Mouse (Mus musculus) heart, embryonic 16.5 days (tissue): Measurements from ENCODE around the gene Tacc2. TPM values are rescaled to one million over a fixed set of nuclear protein-coding genes. Genes with fewer than 3 reads are reported as not detected.

Experiments used
- ATAC-seq: fragments of 200-750 bp; cut with Nextera tagmentation; replicated peaks from 2 replicates; pipeline ENCODE4 v1.8.0; 2017; ENCODE audit warnings: moderate number of reproducible peaks; ENCODE audit not compliant: insufficient read depth, low FRiP score; ENCODE audit errors: extremely low read depth
- H3K27ac ChIP-seq: fragments of 300-500 bp; sonication (generic); 2 replicates; pipeline ENCODE4 v1.5.1; 2014; ENCODE audit warnings: mild to moderate bottlenecking, low read length, control low read depth, moderate library complexity
- H3K27me3 ChIP-seq: fragments of 300-500 bp; sonication (generic); 2 replicates; pipeline ENCODE4 v1.6.1; 2014; ENCODE audit warnings: low read length, mixed read lengths; ENCODE audit not compliant: control insufficient read depth, insufficient read depth
- H3K36me3 ChIP-seq: fragments of 300-500 bp; sonication (generic); 2 replicates; pipeline ENCODE4 v1.6.1; 2014; ENCODE audit not compliant: control insufficient read depth, insufficient read depth
- H3K4me1 ChIP-seq: fragments of 300-500 bp; sonication (generic); 2 replicates; pipeline ENCODE4 v1.6.1; 2014; ENCODE audit warnings: low read length, mixed read lengths; ENCODE audit not compliant: control insufficient read depth, insufficient read depth
- H3K4me2 ChIP-seq: fragments of 300-500 bp; sonication (generic); 2 replicates; pipeline ENCODE4 v1.6.1; 2014; ENCODE audit warnings: low read depth, mild to moderate bottlenecking, control low read depth, low read length
- H3K4me3 ChIP-seq: fragments of 300-500 bp; sonication (generic); 2 replicates; pipeline ENCODE4 v1.5.1; 2014; ENCODE audit warnings: mild to moderate bottlenecking, control low read depth, low read length
- H3K9ac ChIP-seq: fragments of 300-500 bp; sonication (generic); 2 replicates; pipeline ENCODE4 v1.6.1; 2014; ENCODE audit warnings: low read length, control low read depth
- H3K9me3 ChIP-seq: fragments of 300-500 bp; sonication (generic); replicated peaks from 2 replicates; pipeline ENCODE4 v1.6.1; 2016; ENCODE audit warnings: low read length; ENCODE audit not compliant: control insufficient read depth
- WGBS: fragments of 180-500 bp; shearing (Covaris S2); extraction: QIAGEN DNeasy Blood & Tissue Kit; methylation state at CpG from one replicate; pipeline ENCODE4 v1.1.7; 2014; 5-methylcytosine and 5-hydroxymethylcytosine counted together
- polyA plus RNA-seq: library from polyadenylated mRNA; unstranded; fragments of >200 nt; fragmentation: Nextera tagmentation; extraction: Ambion mirVana; gene quantifications from 2 replicates; pipeline ENCODE4 v1.2.1, GENCODE M21; 2015

Tacc2 gene
- polyA plus RNA-seq, 1 experiment from 2014 or later: 47.0 TPM

- Histone ChIP-seq H3K4me2 (no peak overlapping the region), H3K27ac (no peak overlapping the region), H3K4me3 (no peak overlapping the region), H3K36me3 (no peaks in the 10 kb centered on the region), H3K4me1 (peaks cover 56% of the 10 kb centered on the region), H3K9me3 (no peaks in the 10 kb centered on the region), H3K27me3 (no peaks in the 10 kb centered on the region), H3K9ac (no peak overlapping the region)
- no peak for ATAC-seq
- 65% methylated on average over 6 of the region's 6 CpGs for WGBS
Measured at GRCm38 (mm10) chr7:130690869-130691268, 113.6 kb downstream of the Tacc2 start.

- 38% methylated on average over 2 of the region's 2 CpGs for WGBS
- H3K36me3 ChIP-seq: no peaks in the 10 kb centered on the region
- H3K27ac ChIP-seq: peak overlapping the region; percentile 92
- no peaks in the 10 kb centered on the region for H3K27me3 ChIP-seq
- H3K9ac ChIP-seq: no peak overlapping the region
- peaks cover 63% of the 10 kb centered on the region for H3K4me1 ChIP-seq
- H3K4me3 ChIP-seq: no peak overlapping the region
- no peak for ATAC-seq
- H3K9me3 ChIP-seq: no peaks in the 10 kb centered on the region
- H3K4me2 ChIP-seq: peak overlapping the region; percentile 84
Measured at GRCm38 (mm10) chr7:130691931-130692330, 114.7 kb downstream of the Tacc2 start.

GRCm38 (mm10) chr7:130692392-130692942 lies 115.2 kb downstream of the Tacc2 start:
- Histone ChIP-seq H3K36me3 (no peaks in the 10 kb centered on the region), H3K4me3 (peak overlapping the region; percentile 64), H3K9ac (peak overlapping the region; percentile 88), H3K27me3 (no peaks in the 10 kb centered on the region), H3K9me3 (no peaks in the 10 kb centered on the region), H3K4me2 (peak overlapping the region; percentile 84), H3K4me1 (peaks cover 60% of the 10 kb centered on the region), H3K27ac (peak overlapping the region; percentile 92)
- 2% methylated on average over 39 of the region's 39 CpGs for WGBS
- peak; percentile 69 for ATAC-seq

GRCm38 (mm10) chr7:130692943-130693799 lies 115.9 kb downstream of the Tacc2 start:
- Histone ChIP-seq H3K4me3 (peak overlapping the region; percentile 64), H3K9me3 (no peaks in the 10 kb centered on the region), H3K4me2 (peak overlapping the region; percentile 84), H3K9ac (peak overlapping the region; percentile 88), H3K4me1 (peaks cover 67% of the 10 kb centered on the region), H3K27ac (peak overlapping the region; percentile 92), H3K36me3 (no peaks in the 10 kb centered on the region), H3K27me3 (no peaks in the 10 kb centered on the region)
- peak; percentile 46 for ATAC-seq
- WGBS: 7% methylated on average over 19 of the region's 19 CpGs

GRCm38 (mm10) chr7:130693800-130694193 lies 116.6 kb downstream of the Tacc2 start:
- Histone ChIP-seq H3K4me1 (peaks cover 72% of the 10 kb centered on the region), H3K4me2 (peak overlapping the region; percentile 84), H3K27ac (peak overlapping the region; percentile 92), H3K4me3 (peak overlapping the region; percentile 64), H3K9me3 (no peaks in the 10 kb centered on the region), H3K27me3 (no peaks in the 10 kb centered on the region), H3K9ac (peak overlapping the region; percentile 88), H3K36me3 (no peaks in the 10 kb centered on the region)
- no peak for ATAC-seq
- 35% methylated on average over 11 of the region's 11 CpGs for WGBS

GRCm38 (mm10) chr7:130695669-130696338 lies 118.6 kb downstream of the Tacc2 start:
- ATAC-seq: no peak
- H3K4me3 ChIP-seq: no peak overlapping the region
- H3K36me3 ChIP-seq: peaks cover 3% of the 10 kb centered on the region; the same call in 1 of the 2 replicates
- H3K27me3 ChIP-seq: no peaks in the 10 kb centered on the region
- H3K27ac ChIP-seq: peak overlapping the region; percentile 8; the same call in 1 of the 2 replicates
- 69% methylated on average over 13 of the region's 13 CpGs for WGBS
- no peak overlapping the region for H3K9ac ChIP-seq
- no peak overlapping the region for H3K4me2 ChIP-seq
- H3K9me3 ChIP-seq: no peaks in the 10 kb centered on the region
- H3K4me1 ChIP-seq: peaks cover 67% of the 10 kb centered on the region

GRCm38 (mm10) chr7:130696347-130697234 lies 119.4 kb downstream of the Tacc2 start:
- no peak overlapping the region for H3K27ac ChIP-seq
- no peak overlapping the region for H3K9ac ChIP-seq
- ATAC-seq: no peak
- no peak overlapping the region for H3K4me2 ChIP-seq
- 76% methylated on average over 16 of the region's 16 CpGs for WGBS
- H3K4me3 ChIP-seq: no peak overlapping the region
- H3K4me1 ChIP-seq: peaks cover 59% of the 10 kb centered on the region
- no peaks in the 10 kb centered on the region for H3K27me3 ChIP-seq
- peaks cover 3% of the 10 kb centered on the region; the same call in 1 of the 2 replicates for H3K36me3 ChIP-seq
- H3K9me3 ChIP-seq: no peaks in the 10 kb centered on the region

GRCm38 (mm10) chr7:130698480-130698879 lies 121.2 kb downstream of the Tacc2 start:
- ATAC-seq: 0 out of 2 replicates have a peak, but pooled peaks have one; percentile 28
- Histone ChIP-seq H3K4me2 (no peak overlapping the region), H3K36me3 (peaks cover 3% of the 10 kb centered on the region; the same call in 1 of the 2 replicates), H3K9me3 (no peaks in the 10 kb centered on the region), H3K9ac (no peak overlapping the region), H3K4me1 (peaks cover 42% of the 10 kb centered on the region), H3K27ac (no peak overlapping the region), H3K27me3 (no peaks in the 10 kb centered on the region), H3K4me3 (no peak overlapping the region)
